Mouse (Mus musculus): ENCODE data around the gene Zbtb43.

GRCm38 (mm10) chr2:33432877-33433276 lies 35.5 kb downstream of the Zbtb43 start:
- TF ChIP-seq CTCF (IDR thresholded peaks at IDR 0.05; ENCODE audit: borderline replicate concordance, control insufficient read depth, extremely low read depth, insufficient read depth, low read length, poor library complexity) (peak; percentile 36; the same call in 1 of the 2 replicates), POLR2A (IDR thresholded peaks at IDR 0.05; ENCODE audit: control insufficient read depth, extremely low read depth, insufficient read depth, low read length, poor library complexity) (no peak)

All from thymus, adult 2 months (tissue).